Mouse (Mus musculus) lung, postnatal 0 days (tissue): ENCODE results near the gene Pdk2. TPM values are rescaled to one million over a fixed set of nuclear protein-coding genes. Genes with fewer than 3 reads are reported as not detected.

ENCODE experiments used
- ATAC-seq: fragments of 200-750 bp; cut with Nextera tagmentation; 2 replicates; pipeline ENCODE4 v1.8.0; 2017; ENCODE audit warnings: moderate library complexity
- DNase-seq: peaks from one replicate; pipeline ENCODE4 v3.0.0-alpha.2; 2016; ENCODE audit warnings: low spot score
- H3K27ac ChIP-seq: fragments of 300-500 bp; sonication (generic); 2 replicates; pipeline ENCODE4 v1.5.1; 2014; ENCODE audit warnings: antibody characterized with exemption, mild to moderate bottlenecking, low read length, mixed read lengths
- H3K27me3 ChIP-seq: fragments of 300-500 bp; sonication (generic); replicated peaks from 2 replicates; pipeline ENCODE4 v1.6.1; 2014; ENCODE audit warnings: low read length, mixed read lengths; ENCODE audit not compliant: insufficient read depth
- H3K36me3 ChIP-seq: fragments of 300-500 bp; sonication (generic); 2 replicates; pipeline ENCODE4 v1.6.1; 2014; ENCODE audit warnings: low read length, mixed read lengths; ENCODE audit not compliant: insufficient read depth
- H3K4me1 ChIP-seq: fragments of 300-500 bp; sonication (generic); 2 replicates; pipeline ENCODE4 v1.6.1; 2014; ENCODE audit warnings: antibody characterized with exemption, low read depth, low read length, mixed read lengths; ENCODE audit not compliant: insufficient read depth
- H3K4me2 ChIP-seq: fragments of 300-500 bp; sonication (generic); replicated peaks from 2 replicates; pipeline ENCODE4 v1.6.1; 2014; ENCODE audit warnings: low read depth, mild to moderate bottlenecking, low read length, moderate library complexity, mixed read lengths
- H3K4me3 ChIP-seq: fragments of 300-500 bp; sonication (generic); 2 replicates; pipeline ENCODE4 v1.5.1; 2014; ENCODE audit warnings: low read depth, low read length
- H3K9ac ChIP-seq: fragments of 300-500 bp; sonication (generic); replicated peaks from 2 replicates; pipeline ENCODE4 v1.6.1; 2014; ENCODE audit warnings: low read depth, mild to moderate bottlenecking
- H3K9me3 ChIP-seq: fragments of 300-500 bp; sonication (generic); 2 replicates; pipeline ENCODE4 v1.6.1; 2016; ENCODE audit warnings: low read length, mixed read lengths
- CTCF ChIP-seq: IDR thresholded peaks from 2 replicates; pipeline ENCODE4 v1.5.1; 2016; ENCODE audit warnings: antibody characterized with exemption, mild to moderate bottlenecking
- EP300 ChIP-seq: IDR thresholded peaks from 2 replicates; pipeline ENCODE4 v1.6.1; 2016; ENCODE audit warnings: antibody characterized with exemption, mild to moderate bottlenecking, control low read depth
- WGBS: fragments of 180-500 bp; shearing (Covaris S2); extraction: QIAGEN DNeasy Blood & Tissue Kit; methylation state at CpG from one replicate; pipeline ENCODE4 v1.1.7; 2014; 5-methylcytosine and 5-hydroxymethylcytosine counted together
- polyA plus RNA-seq: library from polyadenylated mRNA; unstranded; fragments of >200 nt; fragmentation: Nextera tagmentation; extraction: Ambion mirVana; gene quantifications from 2 replicates; pipeline ENCODE4 v1.2.1, GENCODE M21; 2015

Pdk2 gene
- polyA plus RNA-seq, 1 experiment from 2014 or later = 51.1 TPM

DNA sequence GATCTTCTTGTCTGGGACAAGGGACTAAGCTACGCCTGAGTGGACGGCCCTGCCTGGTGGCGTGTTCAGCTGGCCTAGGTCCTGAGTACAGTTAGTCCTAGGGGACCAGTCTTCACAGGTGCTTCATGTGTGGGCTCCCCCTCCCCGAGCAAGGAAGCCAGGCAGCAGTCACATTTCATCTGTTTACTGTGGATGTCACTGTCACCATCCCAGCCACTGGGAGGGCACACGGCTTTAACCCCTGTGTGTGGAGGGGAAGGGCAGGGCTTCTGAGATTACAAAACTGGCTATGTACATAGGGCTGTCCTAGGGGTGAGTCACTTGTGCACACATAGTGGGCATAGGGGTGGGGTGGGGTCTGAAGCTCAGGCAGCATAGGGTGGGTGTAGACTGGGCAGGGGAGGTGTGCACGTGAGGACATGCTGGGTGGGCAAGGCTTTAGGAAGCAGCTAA lies 15.0 kb downstream of the Pdk2 start:
- WGBS = 41% methylated on average over 6 of the region's 6 CpGs
- no peak overlapping the region for H3K4me3 ChIP-seq
- H3K4me2 ChIP-seq = no peak overlapping the region
- DNase-seq (no peak), ATAC-seq (peak; percentile 45)
- no peak overlapping the region for H3K9ac ChIP-seq
- no peaks in the 10 kb centered on the region for H3K27me3 ChIP-seq
- no peaks in the 10 kb centered on the region for H3K4me1 ChIP-seq
- H3K9me3 ChIP-seq = no peaks in the 10 kb centered on the region
- TF ChIP-seq EP300 = no peak
- no peak for TF ChIP-seq CTCF
- 0 out of 2 replicates have a peak overlapping the region, but pooled peaks have one; percentile 27 for H3K27ac ChIP-seq
- no peaks in the 10 kb centered on the region; the same call in none of the 2 replicates for H3K36me3 ChIP-seq

DNA sequence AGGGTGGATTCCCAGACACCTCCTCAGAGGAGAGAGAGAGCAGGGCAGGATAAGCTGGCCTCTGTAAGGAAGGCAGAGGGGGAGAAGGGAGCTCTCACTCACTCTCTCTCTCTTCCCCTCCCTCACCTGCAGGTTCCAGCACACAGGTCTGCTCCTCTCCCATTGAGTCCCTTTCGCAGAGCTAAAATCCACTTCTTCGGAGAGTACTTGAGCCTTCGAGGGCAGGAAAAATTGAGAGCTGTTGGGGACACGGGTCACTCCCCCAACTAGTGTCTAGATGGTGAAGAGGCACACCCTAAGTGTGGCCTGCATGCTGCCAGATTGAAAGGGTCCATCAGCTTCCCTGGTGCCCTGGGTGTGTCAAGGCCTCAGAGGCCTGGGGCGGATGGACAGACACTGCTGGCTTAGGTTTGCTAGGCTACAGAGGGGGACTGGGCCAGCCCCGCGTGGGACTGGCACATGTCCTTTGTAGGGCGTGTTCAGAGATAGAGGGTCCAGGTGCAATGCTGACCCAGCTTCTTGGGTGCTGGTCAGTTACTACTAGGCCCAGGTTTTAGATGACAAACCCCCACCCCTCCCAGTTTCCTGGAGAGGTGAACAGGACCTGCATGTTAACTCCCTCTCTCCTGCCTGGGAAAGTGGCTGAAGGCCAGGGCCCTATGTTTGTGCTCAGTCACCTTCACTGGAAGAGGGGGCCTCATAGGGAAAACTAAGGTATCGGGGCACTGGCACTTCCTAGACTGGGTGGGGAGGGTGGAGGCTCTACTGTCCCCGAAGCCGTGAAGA lies 15.7 kb downstream of the Pdk2 start:
- Histone ChIP-seq H3K4me2 (no peak overlapping the region), H3K9me3 (no peaks in the 10 kb centered on the region), H3K27ac (0 out of 2 replicates have a peak overlapping the region, but pooled peaks have one; percentile 27), H3K4me1 (no peaks in the 10 kb centered on the region), H3K9ac (no peak overlapping the region), H3K27me3 (no peaks in the 10 kb centered on the region), H3K4me3 (no peak overlapping the region), H3K36me3 (no peaks in the 10 kb centered on the region; the same call in none of the 2 replicates)
- 67% methylated on average over 11 of the region's 11 CpGs for WGBS
- DNase-seq = peak; percentile 74
- TF ChIP-seq EP300 = no peak
- peak; percentile 57 for ATAC-seq

DNA sequence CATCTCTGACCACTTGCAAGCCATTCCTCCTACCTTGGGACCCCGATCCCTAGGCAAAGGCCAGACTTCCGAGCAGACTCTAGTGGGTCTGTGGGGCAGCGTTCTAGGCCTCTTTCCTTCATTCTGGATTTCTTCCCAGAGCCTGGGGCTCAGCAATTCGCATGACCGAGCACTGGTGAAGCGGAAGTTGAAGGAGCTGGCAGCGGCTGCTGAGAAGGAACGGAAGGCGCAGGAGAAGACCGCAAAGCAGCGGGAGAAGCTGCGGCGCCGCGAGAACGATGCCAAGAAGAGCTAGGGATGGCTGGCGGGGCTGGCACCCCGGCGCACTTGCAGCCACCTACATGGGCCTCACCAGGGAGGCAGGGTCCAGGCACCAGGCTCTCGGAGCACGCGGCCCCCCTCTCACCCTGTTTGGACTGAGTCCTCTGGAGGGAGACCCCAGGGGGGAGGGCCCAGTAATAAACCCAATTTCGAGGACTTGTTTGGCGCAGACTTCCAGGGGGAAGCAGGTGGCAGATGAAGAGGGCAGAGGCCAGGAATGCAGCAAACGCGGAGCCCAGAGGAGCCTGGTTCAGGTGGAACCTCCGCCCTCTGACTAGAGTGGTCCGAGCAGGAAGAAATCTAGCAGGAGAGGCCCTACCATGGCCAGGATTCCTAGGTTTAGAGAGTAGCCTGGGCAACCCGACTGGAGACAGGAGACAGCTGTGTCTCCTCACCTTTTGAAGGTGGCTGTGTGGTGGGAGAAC lies 16.5 kb downstream of the Pdk2 start:
- WGBS = 51% methylated on average over 29 of the region's 29 CpGs
- TF ChIP-seq CTCF (no peak), EP300 (no peak)
- H3K9ac ChIP-seq = no peak overlapping the region
- H3K27me3 ChIP-seq = no peaks in the 10 kb centered on the region
- H3K27ac ChIP-seq = 0 out of 2 replicates have a peak overlapping the region, but pooled peaks have one; percentile 26
- H3K9me3 ChIP-seq = no peaks in the 10 kb centered on the region
- no peaks in the 10 kb centered on the region; the same call in none of the 2 replicates for H3K36me3 ChIP-seq
- no peak overlapping the region for H3K4me3 ChIP-seq
- H3K4me2 ChIP-seq = no peak overlapping the region
- no peak for DNase-seq
- H3K4me1 ChIP-seq = no peaks in the 10 kb centered on the region
- ATAC-seq = peak; percentile 25

DNA sequence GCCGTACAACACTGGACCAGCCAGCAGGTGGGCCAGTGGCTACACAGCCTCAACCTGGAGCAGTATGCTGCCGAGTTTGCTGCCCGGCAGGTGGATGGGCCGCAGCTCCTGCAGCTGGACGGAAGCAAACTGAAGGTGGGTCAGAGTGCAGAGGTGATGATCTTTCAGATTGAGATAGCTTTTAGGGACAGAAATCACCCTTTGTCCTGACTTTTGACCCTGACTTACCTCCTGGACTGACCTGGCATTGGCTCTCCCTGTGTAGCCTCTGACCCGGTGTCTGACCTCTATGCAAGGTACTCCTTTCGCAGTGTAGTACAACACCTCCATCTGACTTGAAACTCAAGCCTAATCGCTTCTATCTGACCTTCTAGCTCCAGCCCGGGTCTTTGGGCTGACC lies 17.7 kb downstream of the Pdk2 start:
- Histone ChIP-seq H3K9me3 (no peaks in the 10 kb centered on the region), H3K4me2 (no peak overlapping the region), H3K4me1 (no peaks in the 10 kb centered on the region), H3K4me3 (no peak overlapping the region), H3K36me3 (no peaks in the 10 kb centered on the region; the same call in 1 of the 2 replicates), H3K27ac (no peak overlapping the region), H3K27me3 (no peaks in the 10 kb centered on the region), H3K9ac (no peak overlapping the region)
- 90% methylated on average over 9 of the region's 9 CpGs for WGBS
- no peak for DNase-seq
- TF ChIP-seq EP300 = no peak
- no peak for TF ChIP-seq CTCF
- ATAC-seq = no peak

DNA sequence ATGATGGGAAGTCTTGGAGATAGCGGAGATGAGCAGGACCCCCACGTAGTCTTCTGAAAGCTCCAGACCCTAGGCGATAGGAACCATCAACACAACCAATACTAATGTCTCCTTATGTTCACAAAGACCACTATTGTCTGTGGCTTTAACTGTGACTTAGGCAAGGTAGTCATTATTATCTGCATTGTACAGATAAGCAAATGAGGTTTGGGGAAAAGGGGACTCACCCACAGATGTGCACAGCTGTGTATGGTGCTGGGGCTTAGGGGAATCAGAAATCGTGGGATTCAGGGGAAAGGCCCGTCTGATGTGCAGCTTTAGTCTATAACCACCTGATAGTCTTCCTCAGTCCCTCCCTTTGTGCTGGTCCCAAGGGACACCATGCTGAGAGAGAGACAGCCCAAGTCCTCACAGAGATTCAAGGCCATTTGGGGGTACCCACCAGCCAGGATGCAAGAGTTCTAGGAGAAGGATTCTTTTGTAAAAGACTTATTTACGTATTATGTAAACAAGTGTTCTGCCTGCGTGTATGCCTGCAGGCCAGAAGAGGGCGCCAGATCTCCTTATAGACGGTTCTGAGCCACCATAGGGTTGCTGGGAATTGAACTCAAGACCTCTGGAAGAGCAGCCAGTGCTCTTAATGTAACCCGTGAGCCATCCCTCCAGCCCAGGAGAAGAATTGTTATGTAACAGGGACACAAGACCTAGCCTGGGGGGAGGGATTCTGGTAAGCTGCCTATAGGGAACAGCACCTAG lies 18.7 kb downstream of the Pdk2 start:
- Histone ChIP-seq H3K27me3 (no peaks in the 10 kb centered on the region), H3K27ac (no peak overlapping the region), H3K9ac (no peak overlapping the region), H3K4me1 (no peaks in the 10 kb centered on the region), H3K36me3 (no peaks in the 10 kb centered on the region; the same call in 1 of the 2 replicates), H3K4me2 (no peak overlapping the region), H3K4me3 (no peak overlapping the region), H3K9me3 (no peaks in the 10 kb centered on the region)
- DNase-seq = no peak
- TF ChIP-seq EP300 (no peak), CTCF (peak; percentile 63)
- ATAC-seq = no peak
- WGBS = 78% methylated on average over 10 of the region's 10 CpGs

DNA sequence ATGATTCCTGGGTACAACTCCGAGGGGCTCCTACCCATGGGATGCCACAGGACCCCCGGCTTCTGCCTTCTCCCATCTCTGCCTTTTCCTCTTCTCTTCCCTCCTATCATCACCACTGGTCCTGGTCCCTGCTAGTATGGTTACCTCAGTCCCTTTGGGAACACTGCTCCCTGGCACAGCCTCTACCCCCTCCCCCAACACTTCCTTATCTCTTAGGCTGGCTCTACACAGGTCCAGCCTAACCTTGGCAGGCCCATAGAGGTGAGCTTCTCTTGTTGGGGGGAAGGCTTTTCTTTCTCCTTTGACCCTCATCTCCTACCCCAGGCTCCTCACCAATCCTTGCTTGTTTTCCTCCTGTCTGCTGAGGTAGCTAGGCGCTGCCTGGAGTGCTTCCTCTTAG lies 25.7 kb downstream of the Pdk2 start:
- Histone ChIP-seq H3K27me3 (no peaks in the 10 kb centered on the region), H3K36me3 (no peaks in the 10 kb centered on the region), H3K9ac (no peak overlapping the region), H3K27ac (no peak overlapping the region), H3K4me1 (no peaks in the 10 kb centered on the region), H3K4me3 (no peak overlapping the region), H3K9me3 (no peaks in the 10 kb centered on the region), H3K4me2 (no peak overlapping the region)
- 75% methylated on average over 3 of the region's 3 CpGs for WGBS
- ATAC-seq = no peak
- TF ChIP-seq CTCF (no peak), EP300 (no peak)
- DNase-seq = no peak
